Mouse (Mus musculus): Measurements from ENCODE around the gene Pdss2.

DNA sequence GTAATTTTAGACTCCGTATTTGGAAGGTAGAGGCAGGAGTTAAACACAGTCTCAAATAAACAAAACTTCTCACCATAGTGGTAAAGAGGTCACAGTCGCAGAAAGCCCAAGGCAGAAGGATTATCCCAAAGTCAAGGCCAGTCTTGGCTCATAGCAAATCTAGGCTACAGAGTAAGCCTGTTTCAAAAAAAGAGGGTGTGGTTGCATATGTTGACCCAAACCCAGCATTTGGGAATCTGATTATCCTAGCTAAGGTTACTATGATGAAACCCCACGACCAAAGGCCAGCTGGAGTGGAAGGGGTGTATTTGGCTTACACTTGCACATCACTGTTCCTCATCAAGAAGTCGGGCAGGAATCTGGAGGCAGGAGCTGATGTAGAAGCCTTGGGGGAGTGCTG lies 267.0 kb downstream of the Pdss2 start:
- no peak for TF ChIP-seq ZNF384 (IDR thresholded peaks at IDR 0.05; ENCODE audit: low read depth, low read length)
- TF ChIP-seq ZC3H11A (IDR thresholded peaks at IDR 0.05; ENCODE audit: borderline replicate concordance, low read depth, low read length): no peak

Data from ES-E14 (cell line).